Mouse (Mus musculus) lung, adult 2 months (tissue): Measurements from ENCODE around the gene Ube2e3. TPM values are rescaled to one million over a fixed set of nuclear protein-coding genes. Genes with fewer than 3 reads are reported as not detected.
A peak's percentile ranks its signal among the peaks of the same experiment; 100 is the strongest.

Experiments
- DNase-seq: peaks from one replicate; pipeline ENCODE4 v3.0.0; 2022
- H3K4me1 ChIP-seq: fragments of 200-500 bp; 2 replicates; pipeline ENCODE4 v1.6.1; 2011; ENCODE audit warnings: low read length; ENCODE audit not compliant: control insufficient read depth, insufficient read depth
- H3K4me3 ChIP-seq: fragments of 200-500 bp; replicated peaks from 2 replicates; pipeline ENCODE3; 2011; ENCODE audit warnings: low read depth, mild to moderate bottlenecking, control low read depth, low read length; ENCODE audit errors: extremely low read depth
- CTCF ChIP-seq: fragments of 200-500 bp; IDR thresholded peaks from 2 replicates; pipeline ENCODE4 v1.5.1; 2011; ENCODE audit warnings: mild to moderate bottlenecking, low read length, control low read depth; ENCODE audit not compliant: insufficient read depth
- POLR2A ChIP-seq: fragments of 200-500 bp; IDR thresholded peaks from 2 replicates; pipeline ENCODE4 v1.6.1; 2011; ENCODE audit warnings: low read depth, mild to moderate bottlenecking, control low read depth, low read length, borderline replicate concordance; ENCODE audit errors: extremely low read depth
- WGBS: fragments of 180-500 bp; shearing (Covaris S2); methylation state at CpG from one replicate; pipeline ENCODE4 v1.1.7; 2018; 5-methylcytosine and 5-hydroxymethylcytosine counted together
- polyA plus RNA-seq: library from polyadenylated mRNA; depleted of rRNA; stranded (reverse); fragments of >200 nt; gene quantifications from 2 replicates; pipeline ENCODE4 v1.2.3, GENCODE M21; 2012

Ube2e3 gene
- polyA plus RNA-seq, 1 experiment, result 24.1 TPM

GRCm38 (mm10) chr2:78860088-78860372 lies 7.9 kb upstream of the Ube2e3 start:
- no peaks in the 10 kb centered on the region for H3K4me1 ChIP-seq
- WGBS, result 66% methylated on average over 3 of the region's 3 CpGs
- DNase-seq, result no peak
- H3K4me3 ChIP-seq, result no peak overlapping the region
- TF ChIP-seq CTCF, result no peak
- TF ChIP-seq POLR2A, result no peak

- no peak for TF ChIP-seq POLR2A
- TF ChIP-seq CTCF, result no peak
- H3K4me3 ChIP-seq, result no peak overlapping the region
- H3K4me1 ChIP-seq, result no peaks in the 10 kb centered on the region
- no peak for DNase-seq
- 84% methylated on average over 3 of the region's 3 CpGs for WGBS
Observed at GRCm38 (mm10) chr2:78864116-78864515, 3.8 kb upstream of the Ube2e3 start.

GRCm38 (mm10) chr2:78864866-78865265 lies 3.1 kb upstream of the Ube2e3 start:
- 67% methylated on average over 5 of the region's 5 CpGs for WGBS
- TF ChIP-seq POLR2A (no peak), CTCF (no peak)
- no peak for DNase-seq
- no peaks in the 10 kb centered on the region; the same call in 1 of the 2 replicates for H3K4me1 ChIP-seq
- no peak overlapping the region for H3K4me3 ChIP-seq

- H3K4me1 ChIP-seq, result peaks cover 16% of the 10 kb centered on the region
- WGBS, result 1% methylated on average over 34 of the region's 44 CpGs
- peak overlapping the region; percentile 63 for H3K4me3 ChIP-seq
- DNase-seq, result peak; percentile 76
- no peak for TF ChIP-seq CTCF
- TF ChIP-seq POLR2A, result no peak
Observed at GRCm38 (mm10) chr2:78868511-78868854, 559 bp downstream of the Ube2e3 start.

- DNase-seq, result peak; percentile 76
- peak overlapping the region; percentile 94 for H3K4me3 ChIP-seq
- TF ChIP-seq CTCF (0 out of 2 replicates have a peak, but pooled peaks have one; percentile 7), POLR2A (peak; percentile 15; the same call in 1 of the 2 replicates)
- peaks cover 16% of the 10 kb centered on the region for H3K4me1 ChIP-seq
- WGBS, result under 1% methylated on average over 82 of the region's 114 CpGs
Observed at GRCm38 (mm10) chr2:78868951-78869720, 1.2 kb downstream of the Ube2e3 start.

- peak; percentile 38 for DNase-seq
- H3K4me1 ChIP-seq, result peaks cover 16% of the 10 kb centered on the region
- no peak for TF ChIP-seq POLR2A
- TF ChIP-seq CTCF, result no peak
- peak overlapping the region; percentile 94 for H3K4me3 ChIP-seq
- WGBS, result 1% methylated on average over 35 of the region's 35 CpGs
Observed at GRCm38 (mm10) chr2:78869721-78870442, 2.0 kb downstream of the Ube2e3 start.

GRCm38 (mm10) chr2:78870443-78871025 lies 2.6 kb downstream of the Ube2e3 start:
- H3K4me3 ChIP-seq, result peak overlapping the region; percentile 46
- WGBS, result 7% methylated on average over 10 of the region's 10 CpGs

GRCm38 (mm10) chr2:78871971-78872860 lies 4.3 kb downstream of the Ube2e3 start:
- 25% methylated on average over 8 of the region's 8 CpGs for WGBS
- H3K4me3 ChIP-seq, result peak overlapping the region; percentile 43

More at GRCm38 (mm10) chr2:78870443-78871025, 2.6 kb downstream of the Ube2e3 start:
- DNase-seq, result no peak
- TF ChIP-seq POLR2A (no peak), CTCF (no peak)
- H3K4me1 ChIP-seq, result peaks cover 16% of the 10 kb centered on the region

GRCm38 (mm10) chr2:78873946-78874345 lies 6.0 kb downstream of the Ube2e3 start:
- no peak for TF ChIP-seq POLR2A
- no peak for TF ChIP-seq CTCF
- no peak for DNase-seq
- Histone ChIP-seq H3K4me3 (no peak overlapping the region), H3K4me1 (peaks cover 16% of the 10 kb centered on the region)
- WGBS, result 44% methylated on average over 2 of the region's 2 CpGs

More at GRCm38 (mm10) chr2:78871971-78872860, 4.3 kb downstream of the Ube2e3 start:
- no peak for TF ChIP-seq CTCF
- no peak for TF ChIP-seq POLR2A
- peaks cover 16% of the 10 kb centered on the region for H3K4me1 ChIP-seq
- DNase-seq, result no peak

GRCm38 (mm10) chr2:78876002-78876401 lies 8.1 kb downstream of the Ube2e3 start:
- peaks cover 11% of the 10 kb centered on the region for H3K4me1 ChIP-seq
- H3K4me3 ChIP-seq, result no peak overlapping the region
- no peak for DNase-seq
- no peak for TF ChIP-seq POLR2A
- no peak for TF ChIP-seq CTCF
